Mouse (Mus musculus) thymus, postnatal 14 days (tissue): Measurements from ENCODE around the gene Fut8.
"Not testable (repeated sequence)": the region's sequence is repeated elsewhere in the genome, so short reads cannot be mapped to it uniquely, and the experiment has no call there.

Source experiments
- DNase-seq: peaks from one replicate; pipeline ENCODE4 v3.0.0; 2021

The Fut8 gene

GRCm38 (mm10) chr12:77505431-77505830, 267.5 kb downstream of the Fut8 start:
- no peak for DNase-seq

- DNase-seq: no peak
Measured at GRCm38 (mm10) chr12:77507770-77508169, 269.8 kb downstream of the Fut8 start.

- DNase-seq: no peak
Measured at GRCm38 (mm10) chr12:77510758-77511157, 272.8 kb downstream of the Fut8 start.

- DNase-seq: no peak
Measured at GRCm38 (mm10) chr12:77511206-77511605, 273.3 kb downstream of the Fut8 start.

GRCm38 (mm10) chr12:77511631-77512030, 273.7 kb downstream of the Fut8 start:
- no peak for DNase-seq

GRCm38 (mm10) chr12:77516805-77517204, 278.9 kb downstream of the Fut8 start:
- no peak for DNase-seq

- DNase-seq: no peak
Measured at GRCm38 (mm10) chr12:77517691-77518090, 279.8 kb downstream of the Fut8 start.

GRCm38 (mm10) chr12:77519534-77520102, 281.7 kb downstream of the Fut8 start:
- no peak for DNase-seq

- not testable (repeated sequence) for DNase-seq
Measured at GRCm38 (mm10) chr12:77524014-77524413, 286.1 kb downstream of the Fut8 start.
